Mouse (Mus musculus): ENCODE results near the gene Slc38a1.

GRCm38 (mm10) chr15:96607422-96607821 is 35.3 kb downstream of the Slc38a1 start:
- no peak for TF ChIP-seq CTCF (IDR thresholded peaks at IDR 0.05; ENCODE audit: control insufficient read depth, insufficient read depth, low read length)
- no peak for TF ChIP-seq POLR2A (IDR thresholded peaks at IDR 0.05; ENCODE audit: borderline replicate concordance, control insufficient read depth, low read depth, low read length)
